Mouse (Mus musculus) mouse trophoblast stem cell (cell line): Measurements from ENCODE around the gene Bcat1.

Source experiments
- in situ Hi-C, 2 experiments: fragments of 300-500 bp; cut with MseI, MboI; formaldehyde crosslinking; loops; 2 replicates in 1 of 2; 3 replicates in 1 of 2; pipeline ENCODE4 v1.15.1; 2025

Gene Bcat1

GRCm38 (mm10) chr6:145011141-145011540 is 64.8 kb downstream of the Bcat1 start:
- in situ Hi-C loops, result no loop called here

- in situ Hi-C loops, result no loop called here
Observed at GRCm38 (mm10) chr6:145009859-145010818, 65.8 kb downstream of the Bcat1 start.

- in situ Hi-C loops, result no loop called here
Observed at GRCm38 (mm10) chr6:145003459-145003858, 72.5 kb downstream of the Bcat1 start.

GRCm38 (mm10) chr6:145002094-145002936 is 73.7 kb downstream of the Bcat1 start:
- in situ Hi-C loops, result no loop called here

- in situ Hi-C loops, result no loop called here
Observed at GRCm38 (mm10) chr6:145001493-145001892, 74.5 kb downstream of the Bcat1 start.

- in situ Hi-C loops, result no loop called here
Observed at GRCm38 (mm10) chr6:144997229-144997628, 78.8 kb downstream of the Bcat1 start.

GRCm38 (mm10) chr6:144992111-144992510 is 83.9 kb downstream of the Bcat1 start:
- in situ Hi-C loops, result no loop called here

GRCm38 (mm10) chr6:144989193-144989592 is 86.8 kb downstream of the Bcat1 start:
- in situ Hi-C loops, result no loop called here

GRCm38 (mm10) chr6:144987676-144988075 is 88.3 kb downstream of the Bcat1 start:
- in situ Hi-C loops, result no loop called here

GRCm38 (mm10) chr6:144987216-144987615 is 88.8 kb downstream of the Bcat1 start:
- in situ Hi-C loops, result no loop called here

GRCm38 (mm10) chr6:144984221-144984620 is 91.8 kb downstream of the Bcat1 start:
- in situ Hi-C loops, result no loop called here

GRCm38 (mm10) chr6:144982093-144982492 is 93.9 kb downstream of the Bcat1 start:
- in situ Hi-C loops, result no loop called here

- in situ Hi-C loops, result no loop called here
Observed at GRCm38 (mm10) chr6:144972351-144972750, 103.6 kb downstream of the Bcat1 start.

GRCm38 (mm10) chr6:144970900-144971299 is 105.1 kb downstream of the Bcat1 start:
- in situ Hi-C loops, result no loop called here

GRCm38 (mm10) chr6:144967536-144967935 is 108.4 kb downstream of the Bcat1 start:
- in situ Hi-C loops, result no loop called here

- in situ Hi-C loops, result no loop called here
Observed at GRCm38 (mm10) chr6:144964205-144964604, 111.8 kb downstream of the Bcat1 start.

GRCm38 (mm10) chr6:144963156-144963555 is 112.8 kb downstream of the Bcat1 start:
- in situ Hi-C loops, result no loop called here

- in situ Hi-C loops, result no loop called here
Observed at GRCm38 (mm10) chr6:144962013-144962354, 114.0 kb downstream of the Bcat1 start.

GRCm38 (mm10) chr6:144961253-144962012 is 114.6 kb downstream of the Bcat1 start:
- in situ Hi-C loops, result no loop called here

GRCm38 (mm10) chr6:144955887-144956547 is 120.0 kb downstream of the Bcat1 start:
- in situ Hi-C loops, result no loop called here

- in situ Hi-C loops, result no loop called here
Observed at GRCm38 (mm10) chr6:144952885-144953284, 123.1 kb downstream of the Bcat1 start.
